Mouse (Mus musculus): ENCODE results near the gene Klf5.

GRCm38 (mm10) chr14:99285486-99285885, 13.0 kb upstream of the Klf5 start:
- TF ChIP-seq CTCF (IDR thresholded peaks at IDR 0.05; ENCODE audit: low read depth, low read length) (no peak), POLR2A (IDR thresholded peaks at IDR 0.05; ENCODE audit: extremely low read depth, insufficient read depth, low read length) (no peak)
